Mouse (Mus musculus) kidney, adult 2 months (tissue): Measurements from ENCODE around the gene Plpp4.

Experiments used
- CTCF ChIP-seq: fragments of 200-500 bp; conservative IDR thresholded peaks from 2 replicates; pipeline ENCODE4 v1.5.1; 2011; ENCODE audit warnings: low read depth, mild to moderate bottlenecking, control low read depth, low read length, moderate library complexity, mixed read lengths; ENCODE audit not compliant: insufficient read depth, insufficient read length
- POLR2A ChIP-seq: fragments of 200-500 bp; IDR thresholded peaks from one replicate; pipeline ENCODE4 v1.6.1; 2011; ENCODE audit warnings: low read depth, low read length, control low read depth

- no peak for TF ChIP-seq CTCF
- TF ChIP-seq POLR2A = no peak
Observed at GRCm38 (mm10) chr7:129406069-129406468, 149.2 kb downstream of the Plpp4 start.
